Mouse (Mus musculus) thymus, postnatal 14 days (tissue): ENCODE results near the gene Zbtb3.
"Not testable (repeated sequence)": the region's sequence is repeated elsewhere in the genome, so short reads cannot be mapped to it uniquely, and the experiment has no call there.

Source experiments
- DNase-seq: peaks from one replicate; pipeline ENCODE4 v3.0.0; 2021

The Zbtb3 gene

DNA sequence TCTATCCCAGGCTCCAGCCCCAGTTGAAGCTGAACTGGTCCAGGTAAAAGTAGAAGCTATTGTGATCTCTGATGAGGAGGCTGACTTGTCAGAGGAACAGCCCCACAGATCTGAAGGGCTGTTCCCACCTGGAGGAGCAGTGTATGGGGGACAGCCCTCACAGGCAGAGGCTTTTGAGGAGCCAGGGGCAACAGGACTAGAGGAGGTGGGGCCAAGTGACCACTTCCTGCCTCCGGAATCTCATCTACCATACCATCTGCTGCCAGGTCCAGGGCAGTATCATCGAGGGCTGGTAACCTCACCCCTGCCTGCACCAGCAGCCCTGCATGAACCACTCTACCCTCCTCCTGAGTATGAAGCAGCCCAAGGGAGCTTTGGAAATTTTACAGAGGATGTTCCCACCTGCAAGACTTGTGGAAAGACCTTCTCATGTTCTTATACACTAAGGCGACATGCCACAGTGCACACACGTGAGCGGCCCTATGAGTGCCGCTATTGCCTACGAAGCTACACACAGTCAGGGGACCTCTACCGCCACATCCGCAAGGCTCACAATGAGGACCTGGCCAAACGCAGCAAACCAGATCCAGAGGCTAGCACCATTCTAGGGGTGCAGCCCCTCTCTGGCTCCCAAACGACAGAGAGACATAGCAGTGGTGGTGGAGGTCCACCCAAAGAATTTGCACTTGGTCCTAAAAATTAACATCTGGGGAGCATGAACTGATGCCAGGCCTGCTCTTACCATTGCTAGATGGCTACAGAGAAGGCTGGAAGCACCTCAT is 1.7 kb downstream of the Zbtb3 start:
- no peak for DNase-seq

DNA sequence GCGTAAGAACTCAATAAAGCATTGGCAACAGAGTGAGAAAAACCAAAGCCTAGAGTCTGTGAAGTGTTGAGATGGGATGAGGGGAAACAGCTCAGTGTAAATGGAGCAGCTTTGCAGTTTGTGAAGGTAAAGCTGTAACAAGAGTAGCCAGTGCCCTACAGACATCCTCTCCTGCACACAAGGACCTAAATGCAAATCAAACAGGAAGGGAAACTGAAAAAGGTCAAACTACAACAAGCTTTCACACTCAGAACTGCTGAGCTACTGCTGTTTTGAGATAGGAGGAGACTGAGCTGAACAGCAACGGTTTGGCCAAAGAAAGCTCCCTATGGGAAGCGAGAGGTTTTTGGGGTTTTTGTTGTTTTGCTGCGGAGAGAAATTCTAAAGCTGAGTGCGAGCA is 4.5 kb downstream of the Zbtb3 start:
- DNase-seq = no peak

DNA sequence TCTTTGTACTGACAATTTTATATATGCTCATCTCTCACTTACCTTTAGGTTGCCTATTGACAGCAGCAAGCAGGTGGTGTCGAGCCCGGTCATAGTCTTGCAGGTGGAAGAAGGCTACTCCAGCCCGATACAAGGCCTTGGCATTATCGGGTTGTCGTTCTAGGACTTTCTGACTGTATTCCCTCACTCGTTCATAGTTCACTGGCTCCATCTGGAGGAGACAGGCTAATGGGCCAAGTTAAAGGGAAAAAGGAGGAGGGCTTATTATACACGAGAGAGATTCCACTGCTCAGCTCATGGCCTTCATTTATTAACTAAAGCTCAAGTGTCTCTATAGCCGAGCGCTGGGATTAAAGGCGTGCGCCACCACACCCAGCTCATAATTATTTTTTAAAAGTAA is 13.5 kb downstream of the Zbtb3 start:
- no peak for DNase-seq

DNA sequence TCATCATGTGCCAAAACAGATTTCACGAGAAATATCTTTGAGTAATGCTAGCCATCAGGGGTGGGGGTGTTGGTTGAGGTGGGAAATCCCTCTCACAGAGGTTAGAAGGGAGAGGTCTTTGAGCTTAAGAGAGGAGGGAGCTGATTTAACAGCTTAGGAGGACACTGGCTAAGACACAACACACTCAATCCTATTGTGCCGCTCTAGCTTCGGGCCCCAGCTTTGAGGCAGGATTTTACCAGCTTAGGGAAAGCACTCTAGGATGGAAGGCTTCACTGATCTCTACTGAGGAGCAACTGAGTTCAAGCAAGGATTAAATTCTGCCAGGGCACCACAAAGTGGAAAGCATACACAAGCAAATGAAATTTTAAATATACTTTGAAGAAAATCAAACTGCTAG is 14.6 kb downstream of the Zbtb3 start:
- no peak for DNase-seq

DNA sequence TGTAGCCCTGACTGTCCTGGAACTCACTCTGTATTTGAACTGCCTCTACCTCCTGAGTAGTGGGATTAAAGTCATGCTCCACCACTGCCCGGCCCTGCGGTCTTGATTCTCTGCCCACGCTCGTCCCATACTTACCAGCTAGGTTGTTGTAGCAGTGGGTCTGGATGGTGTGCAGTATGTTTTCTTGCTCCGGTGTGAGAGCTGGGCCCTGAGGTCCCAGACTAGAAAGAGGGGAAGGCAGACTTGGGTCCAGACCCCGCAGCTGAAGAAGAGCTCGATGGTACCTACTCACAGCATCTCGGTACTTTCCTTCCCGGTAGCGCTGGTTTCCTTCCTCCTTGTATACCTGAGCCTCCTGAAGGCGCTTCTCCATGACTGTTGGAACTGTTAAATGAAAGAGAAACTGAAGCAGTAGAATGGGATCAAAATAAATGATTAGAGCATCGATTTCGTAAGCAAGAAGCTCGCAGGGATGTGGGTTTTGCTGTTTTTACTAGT is 16.0 kb downstream of the Zbtb3 start:
- no peak for DNase-seq

DNA sequence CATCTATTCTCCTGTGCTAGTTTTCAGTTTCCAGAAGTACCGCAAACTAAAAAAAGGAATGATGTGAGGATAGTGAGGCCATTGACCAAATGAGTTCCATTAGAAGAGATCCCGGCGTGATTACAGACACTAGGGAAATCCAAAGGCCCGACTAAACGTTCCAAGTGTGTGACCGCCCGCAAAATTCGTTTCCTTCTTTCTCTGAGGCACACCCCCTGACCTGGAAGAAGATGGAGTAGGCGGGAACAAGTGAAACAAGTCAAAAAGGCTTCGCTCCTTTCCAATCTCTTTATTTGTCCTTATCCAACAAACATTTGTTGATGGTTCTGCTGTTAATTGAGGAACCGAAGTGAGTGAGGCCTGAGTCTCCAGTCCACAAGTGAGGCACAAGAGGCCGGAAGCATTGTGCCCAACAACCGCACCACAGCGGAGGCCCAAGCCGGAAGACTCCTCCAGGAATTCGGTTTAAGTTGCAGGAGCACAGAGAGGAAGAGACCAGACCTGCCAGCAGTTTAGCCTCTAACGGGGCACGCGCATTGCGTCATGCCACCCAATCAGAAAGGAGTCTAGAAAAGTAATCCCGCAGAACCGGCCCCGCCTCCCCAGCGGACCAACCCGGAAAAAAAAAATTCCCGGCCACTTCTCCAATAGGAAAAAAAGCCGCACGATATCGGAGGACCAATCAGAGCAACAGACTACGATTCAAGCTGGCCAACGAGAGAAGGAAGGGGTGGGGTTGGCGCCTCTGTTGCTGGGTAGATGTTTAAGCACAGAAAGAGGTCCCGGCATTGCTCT is 16.6 kb downstream of the Zbtb3 start, which contains the start of gene Ttc9c:
TSS of gene Ttc9c (minus strand) at position 533 of the 795 bp plus-strand sequence.
- DNase-seq = peak; percentile 94

DNA sequence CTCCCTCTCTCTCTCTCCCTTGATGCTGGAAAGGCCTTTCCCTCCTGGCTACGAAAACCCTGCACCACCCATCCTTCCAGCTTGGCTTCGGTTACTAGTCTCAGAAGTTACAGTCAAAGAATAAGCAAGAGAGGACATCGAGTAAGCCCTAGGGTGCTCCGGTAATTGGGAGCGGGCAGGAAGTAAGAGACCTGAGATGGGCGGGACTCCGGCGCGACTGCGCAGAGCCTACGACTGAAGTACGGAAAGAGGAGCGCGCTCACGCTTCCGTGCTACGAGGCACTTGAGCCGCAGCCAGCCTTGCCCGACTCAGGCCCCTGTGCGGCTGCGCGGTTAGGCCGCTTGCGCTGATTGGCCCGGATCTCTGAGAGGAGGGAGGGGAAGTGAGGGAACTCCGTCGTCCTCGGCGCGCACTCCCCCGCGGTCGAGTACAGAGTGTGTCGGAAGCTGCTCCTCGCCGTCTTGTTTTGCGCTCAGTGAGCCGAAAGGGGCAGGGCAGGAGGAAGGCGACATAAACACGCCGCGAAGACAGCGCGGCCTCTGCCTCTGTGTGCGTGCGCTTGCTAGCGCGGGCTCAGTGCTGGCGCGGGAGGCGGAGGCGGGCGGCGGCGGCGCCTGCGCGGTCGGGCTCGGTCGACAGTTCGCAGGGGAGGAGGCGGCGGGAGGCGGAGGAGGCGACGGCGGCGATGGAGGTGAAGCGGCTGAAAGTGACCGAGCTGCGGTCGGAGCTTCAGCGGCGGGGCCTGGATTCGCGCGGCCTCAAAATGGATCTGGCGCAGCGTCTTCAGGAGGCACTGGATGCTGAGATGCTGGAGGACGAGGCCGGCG is 17.5 kb downstream of the Zbtb3 start, which contains the start of gene Hnrnpul2:
TSS of gene Hnrnpul2 (plus strand) at position 415 of the 828 bp plus-strand sequence.
- DNase-seq = peak; percentile 98

DNA sequence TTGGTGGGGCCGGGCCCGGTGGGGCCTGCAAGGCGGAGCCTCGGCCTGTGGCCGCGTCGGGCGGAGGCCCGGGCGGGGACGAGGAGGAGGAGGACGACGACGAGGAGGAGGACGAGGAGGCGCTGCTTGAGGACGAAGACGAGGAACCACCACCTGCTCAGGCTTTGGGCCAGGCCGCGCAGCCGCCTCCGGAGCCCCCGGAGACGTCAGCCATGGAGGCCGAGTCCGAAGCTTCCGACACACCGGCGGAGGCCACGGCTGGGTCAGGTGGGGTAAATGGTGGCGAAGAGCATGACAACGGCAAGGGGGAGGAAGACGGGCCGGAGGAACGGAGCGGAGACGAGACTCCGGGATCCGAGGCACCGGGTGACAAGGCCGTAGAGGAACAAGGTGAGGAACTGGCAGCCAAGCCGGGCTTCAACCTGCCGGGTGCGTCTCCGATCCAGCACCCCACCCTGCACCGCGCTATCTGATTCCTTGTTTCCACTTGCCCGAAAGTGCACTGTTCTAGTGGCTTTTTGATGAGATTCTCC is 18.1 kb downstream of the Zbtb3 start:
- no peak for DNase-seq

DNA sequence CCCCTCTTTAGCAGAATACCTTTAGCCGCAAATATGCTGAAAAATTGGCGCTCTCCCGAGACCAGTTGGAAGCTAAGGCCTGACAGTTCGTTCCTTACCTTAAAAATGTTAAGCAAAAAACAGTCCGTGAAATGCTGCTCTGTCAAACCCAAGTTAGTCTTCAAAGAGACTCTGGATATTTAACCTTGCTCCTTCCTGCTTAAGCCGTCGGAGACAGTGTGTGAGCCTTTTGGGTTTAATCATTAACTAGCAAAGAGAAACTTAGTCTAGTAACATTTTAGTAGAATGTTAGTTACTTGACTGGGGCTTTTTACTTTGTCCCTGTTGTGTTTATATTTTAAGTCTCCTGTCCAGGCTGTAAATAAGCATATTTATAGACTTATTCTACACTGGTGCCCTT is 18.8 kb downstream of the Zbtb3 start:
- DNase-seq = no peak

DNA sequence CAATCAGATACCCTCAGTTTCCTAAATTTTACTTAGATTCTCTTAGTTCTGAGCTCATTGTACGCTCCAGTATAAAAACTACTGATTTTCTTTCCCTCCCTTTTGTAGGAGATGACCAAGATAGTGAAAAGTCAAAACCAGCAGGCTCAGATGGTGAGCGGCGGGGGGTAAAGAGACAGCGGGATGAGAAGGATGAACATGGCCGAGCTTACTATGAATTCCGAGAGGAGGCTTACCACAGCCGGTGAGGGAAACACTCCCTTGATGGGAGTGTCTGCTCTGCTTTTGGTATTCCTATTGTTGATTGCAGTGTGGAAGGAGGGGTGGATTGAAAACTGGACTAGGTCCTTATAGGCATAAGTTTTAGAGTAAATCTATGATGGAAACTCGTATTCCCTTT is 20.3 kb downstream of the Zbtb3 start:
- DNase-seq = no peak

DNA sequence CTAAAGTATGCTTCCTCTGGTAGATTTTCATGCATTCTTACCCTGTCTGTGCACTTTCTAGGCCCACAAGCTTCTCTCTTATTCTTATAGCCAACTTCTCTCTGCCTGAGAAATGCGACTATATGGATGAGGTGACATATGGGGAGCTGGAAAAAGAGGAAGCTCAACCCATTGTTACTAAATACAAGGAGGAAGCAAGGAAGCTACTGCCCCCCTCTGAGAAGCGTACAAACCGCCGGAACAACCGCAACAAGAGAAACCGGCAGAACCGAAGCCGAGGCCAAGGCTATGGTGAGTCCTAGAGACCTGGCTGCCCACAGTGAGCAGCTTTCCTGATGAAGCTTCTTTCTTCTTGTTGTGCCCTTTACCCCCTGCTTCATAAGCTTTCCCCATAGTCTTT is 27.3 kb downstream of the Zbtb3 start, which contains the start of gene AC129217.1:
TSS of gene AC129217.1 (plus strand) at position 114 of the 400 bp plus-strand sequence.
- no peak for DNase-seq

DNA sequence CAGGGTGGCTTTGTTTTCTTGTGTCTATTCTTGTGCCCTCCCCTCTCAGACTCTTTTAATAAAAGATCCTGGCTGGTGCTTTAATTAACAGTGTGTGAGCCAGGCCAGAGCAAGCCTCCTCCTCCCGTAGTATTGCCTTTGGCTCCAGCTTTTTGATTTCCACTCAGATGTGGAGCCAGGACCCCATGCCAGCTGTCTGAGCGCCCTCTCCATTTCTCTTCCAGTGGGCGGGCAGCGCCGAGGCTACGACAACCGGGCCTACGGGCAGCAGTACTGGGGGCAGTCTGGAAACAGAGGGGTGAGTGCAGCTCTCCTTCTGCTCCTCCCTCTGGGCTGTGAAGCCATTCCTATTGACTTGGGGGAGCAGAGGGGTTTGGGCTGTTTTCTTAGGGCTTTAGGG is 28.3 kb downstream of the Zbtb3 start:
- no peak for DNase-seq

DNA sequence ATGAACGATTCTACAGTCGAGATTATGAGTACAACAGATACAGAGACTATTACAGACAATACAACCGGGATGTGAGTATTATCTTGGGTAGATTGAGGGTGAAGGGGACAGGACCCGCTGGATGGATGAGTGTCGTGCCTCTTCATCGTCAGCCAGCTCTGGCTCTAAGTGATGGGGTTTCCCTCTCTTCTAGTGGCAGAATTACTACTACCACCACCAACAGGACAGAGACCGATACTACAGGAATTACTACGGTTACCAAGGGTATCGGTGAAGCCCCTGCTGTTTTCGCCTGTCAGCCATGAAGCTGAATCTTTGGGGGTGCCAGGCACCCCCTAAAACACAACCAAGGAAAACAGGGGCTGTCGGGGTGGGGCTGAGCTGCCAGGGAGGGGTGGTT is 28.9 kb downstream of the Zbtb3 start:
- no peak for DNase-seq

DNA sequence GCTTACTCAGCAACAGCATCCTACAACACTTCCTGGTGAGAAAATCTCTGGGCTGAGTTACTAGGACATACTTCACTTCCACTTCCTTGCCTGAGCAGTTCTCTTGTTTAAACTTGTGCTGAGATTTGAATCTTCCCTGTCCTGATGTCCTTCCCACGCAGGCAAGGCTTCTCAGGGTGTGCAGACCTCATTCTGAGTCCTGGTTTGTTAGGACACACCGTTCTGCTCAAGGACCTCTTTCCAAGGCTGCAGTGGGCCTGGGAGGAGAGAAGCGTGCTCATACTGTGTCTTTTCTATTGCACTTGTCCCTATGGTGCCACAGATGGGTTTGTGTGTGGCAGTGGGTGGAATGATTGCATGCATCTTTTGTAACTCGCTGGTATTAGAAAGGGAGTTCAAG is 30.6 kb downstream of the Zbtb3 start:
- DNase-seq = no peak

DNA sequence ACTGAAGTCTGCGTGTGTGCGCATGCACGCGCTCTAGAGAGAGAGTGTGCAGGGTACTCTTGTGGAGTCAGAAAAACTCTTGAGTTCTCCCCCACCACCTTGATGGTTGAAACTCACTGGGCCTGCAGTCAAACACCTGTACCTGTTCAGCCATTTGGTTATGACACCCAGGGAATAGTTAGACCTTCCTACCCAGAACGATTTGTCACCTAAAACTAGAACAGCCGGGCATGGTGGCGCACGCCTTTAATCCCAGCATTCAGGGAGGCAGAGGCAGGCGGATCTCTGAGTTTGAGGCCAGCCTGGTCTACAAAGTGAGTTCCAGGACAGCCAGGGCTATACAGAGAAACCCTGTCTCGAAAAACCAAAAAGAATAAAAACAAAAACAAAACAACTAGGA is 34.0 kb downstream of the Zbtb3 start:
- DNase-seq = not testable (repeated sequence)

DNA sequence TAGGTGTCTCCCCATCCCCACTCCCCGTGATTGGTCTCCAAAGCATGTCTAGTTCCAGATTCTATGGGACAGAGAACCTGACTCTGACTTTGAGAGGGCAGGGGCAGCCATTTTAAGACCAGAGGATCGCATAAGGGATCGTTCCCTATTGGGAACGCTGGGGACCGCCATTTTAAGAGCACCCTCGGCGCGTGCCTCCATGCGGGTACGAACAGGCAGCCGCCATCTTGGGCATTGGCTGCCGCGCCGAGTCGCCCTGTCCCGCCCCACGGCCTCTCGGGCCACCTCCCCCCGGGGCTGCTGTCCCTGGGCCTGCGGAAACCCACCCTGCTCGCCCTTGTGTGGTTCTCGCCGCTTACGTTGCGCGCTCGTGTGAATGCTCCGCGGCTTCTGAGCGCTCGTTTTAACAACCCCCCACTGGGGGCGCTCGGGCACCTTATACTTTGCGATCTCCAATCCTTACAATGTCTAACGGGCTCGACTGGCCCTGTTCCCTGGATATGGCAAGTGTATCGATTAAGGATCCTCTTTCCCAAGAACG is 35.0 kb downstream of the Zbtb3 start, which contains the start of gene Bscl2:
TSS of gene Bscl2 (plus strand) at position 217 of the 541 bp plus-strand sequence.
- peak; percentile 87 for DNase-seq

DNA sequence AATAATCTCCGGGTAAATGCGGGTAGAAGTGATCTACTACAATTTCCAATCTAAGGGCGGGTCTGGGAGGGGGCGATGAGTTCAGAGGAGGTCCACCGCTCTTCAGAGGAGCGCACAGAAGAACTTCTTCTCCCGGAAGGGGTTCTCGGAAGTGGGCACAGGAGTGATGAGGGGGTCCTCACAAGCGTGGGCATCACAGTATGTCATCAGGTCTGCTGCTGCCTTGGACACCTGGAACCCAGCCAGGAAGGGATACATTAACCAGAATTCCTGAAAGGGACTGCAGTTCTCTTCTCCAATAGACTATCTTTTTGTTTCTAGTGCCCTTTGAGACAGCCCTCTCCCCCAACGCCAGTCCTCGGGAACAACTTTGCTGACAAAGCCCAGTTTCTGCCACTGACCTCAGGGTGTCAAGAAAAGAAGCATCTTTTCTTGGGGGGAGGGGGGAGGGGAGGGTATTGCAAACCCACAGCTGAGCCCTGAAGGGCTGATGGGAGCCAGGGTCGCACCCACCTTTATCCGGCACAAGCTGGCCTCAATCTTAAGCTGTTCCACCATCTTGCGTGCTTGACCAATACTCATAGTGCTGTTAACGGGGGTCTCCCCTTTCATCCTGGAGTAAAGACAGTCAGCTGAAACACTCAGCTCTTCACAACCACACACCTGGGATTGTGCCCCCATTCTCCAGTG is 35.8 kb downstream of the Zbtb3 start:
- peak; percentile 35 for DNase-seq

DNA sequence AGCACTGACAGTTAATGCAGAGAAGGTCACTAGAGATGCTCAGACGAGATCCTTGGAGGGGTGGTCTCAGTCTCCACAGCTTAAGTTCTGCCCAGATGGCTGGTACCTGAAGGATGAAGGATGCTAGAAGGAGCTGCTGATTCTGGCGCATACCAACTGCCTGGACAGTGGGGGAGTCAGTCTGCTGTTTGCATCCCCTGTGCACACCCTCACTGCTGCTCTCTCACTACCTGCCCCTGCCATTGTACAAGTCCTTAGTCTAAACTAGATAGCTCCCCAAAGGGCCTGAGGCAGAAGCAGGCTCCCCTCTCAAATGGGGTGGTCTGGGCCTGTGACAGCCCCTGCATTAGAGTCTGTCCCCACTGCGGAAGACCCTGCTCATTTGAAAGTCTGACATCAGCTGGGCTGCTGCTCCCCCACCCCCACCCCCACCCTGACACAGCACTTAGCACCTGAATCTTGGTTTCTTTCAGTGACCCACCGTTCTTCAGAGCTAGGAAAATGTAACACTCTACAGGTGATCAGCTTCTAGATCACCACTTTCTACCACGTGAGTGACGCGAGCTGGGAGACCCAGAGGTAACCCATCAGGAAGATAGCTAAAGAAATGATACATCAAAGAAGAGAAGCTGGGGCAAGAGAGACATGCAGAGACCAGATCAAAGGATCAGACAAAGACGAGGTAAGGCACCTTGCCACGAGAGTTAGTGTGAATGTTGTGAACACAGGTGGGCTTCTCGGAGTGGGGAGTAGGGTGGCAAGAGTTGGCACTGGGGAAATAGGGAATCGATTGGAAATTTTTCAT is 37.0 kb downstream of the Zbtb3 start, which contains the start of gene Gng3:
TSS of gene Gng3 (minus strand) at position 92 of the 805 bp plus-strand sequence.
- no peak for DNase-seq

DNA sequence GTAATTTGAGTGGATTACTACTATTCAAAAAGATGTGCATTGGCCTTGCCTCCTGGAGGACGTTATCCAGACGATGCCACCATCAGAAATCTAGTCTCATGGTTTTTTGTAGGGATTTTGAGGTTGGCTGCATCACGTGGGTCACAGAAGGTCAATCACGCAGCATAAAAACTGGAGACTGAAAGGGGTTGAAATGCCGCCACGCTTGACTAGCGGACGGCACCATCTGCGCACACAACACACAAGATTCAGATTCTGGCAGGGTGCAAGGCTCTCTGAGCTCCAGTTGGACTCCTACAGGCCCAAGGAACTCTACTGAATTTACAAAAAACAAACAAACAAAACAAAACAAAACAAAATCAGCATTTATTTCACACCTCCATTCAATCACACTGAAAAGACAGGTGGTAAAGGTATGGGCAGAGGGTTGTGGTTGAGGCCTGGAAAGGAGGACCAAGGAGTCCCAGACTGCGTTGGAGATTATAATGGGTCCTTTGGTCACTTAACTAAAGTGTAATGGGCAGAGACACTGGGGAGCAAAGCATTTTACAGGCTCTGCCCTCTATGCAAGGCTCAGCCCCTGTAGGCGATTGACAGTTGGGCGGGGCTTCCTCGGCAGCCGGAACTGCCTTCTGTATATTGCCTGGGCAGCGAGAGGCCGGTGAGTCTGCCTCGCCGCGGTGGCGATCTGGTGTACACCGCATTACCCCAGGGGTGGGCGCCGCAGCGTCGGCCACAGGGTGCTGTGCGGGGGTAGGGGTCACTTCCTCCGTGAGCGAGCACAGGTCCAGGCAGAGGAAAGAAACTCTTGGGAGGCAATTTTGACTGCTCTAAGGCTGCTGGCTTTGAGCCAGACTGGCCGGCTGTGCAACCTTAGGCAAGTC is 37.8 kb downstream of the Zbtb3 start:
- DNase-seq = peak; percentile 68

DNA sequence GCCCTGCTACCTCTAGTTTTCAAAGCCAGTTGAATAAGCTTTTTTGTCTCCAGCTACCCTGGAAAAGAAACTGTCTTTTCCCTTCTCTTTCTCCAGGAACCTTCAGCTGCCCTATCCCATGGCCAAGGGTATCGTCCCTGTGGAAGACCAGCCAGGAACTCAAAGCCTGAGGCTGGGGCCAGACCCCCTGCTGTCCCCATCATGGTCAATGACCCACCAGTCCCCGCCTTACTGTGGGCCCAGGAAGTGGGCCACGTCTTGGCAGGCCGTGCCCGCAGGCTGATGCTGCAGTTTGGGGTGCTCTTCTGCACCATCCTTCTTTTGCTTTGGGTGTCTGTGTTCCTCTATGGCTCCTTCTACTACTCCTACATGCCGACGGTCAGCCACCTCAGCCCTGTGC is 38.7 kb downstream of the Zbtb3 start:
- no peak for DNase-seq
